Mouse (Mus musculus) left cerebral cortex, postnatal 10 days (tissue): ENCODE results near the gene Taf3. TPM values are rescaled to one million over a fixed set of nuclear protein-coding genes. Genes with fewer than 3 reads are reported as not detected.

Source experiments
- DNase-seq, 2 experiments: peaks; one replicate each; pipeline ENCODE4 v3.0.0; 2021 to 2022; ENCODE audit warnings: low spot score in 2 of 2, mixed read lengths in 1 of 2; ENCODE audit errors: extremely low spot score in 1 of 2
- intact Hi-C: fragments of 180-260 bp; cut with DNase I; formaldehyde crosslinking; loops from one replicate; pipeline ENCODE4 v1.15.1; 2025
- total RNA-seq, 2 experiments: library from RNA; stranded (reverse); gene quantifications; 2 replicates each; pipeline ENCODE4 v1.2.3; 2021

Taf3 gene
- total RNA-seq, 2 experiments from 2014 or later = 11.2 to 11.6 TPM

DNA sequence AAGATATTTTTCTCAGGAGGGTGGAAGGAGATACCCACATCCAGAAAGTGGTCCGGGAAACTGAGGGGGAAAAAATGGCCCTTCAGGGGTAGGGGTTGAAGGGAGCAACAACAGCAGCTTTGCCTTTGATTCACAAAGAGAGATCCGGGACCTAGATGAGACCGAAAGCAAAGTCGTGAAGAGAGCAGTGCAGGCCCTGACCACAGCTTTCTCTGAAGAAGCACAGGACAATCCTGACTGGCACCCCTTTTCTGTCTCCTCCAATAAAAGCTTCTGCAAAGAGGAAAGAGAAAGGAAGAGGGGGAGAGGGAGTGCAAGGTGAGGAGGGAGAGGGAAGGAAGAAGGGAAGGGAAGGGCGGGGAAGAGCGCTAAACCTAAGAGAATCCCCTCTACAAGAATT, 176.6 kb downstream of the Taf3 start:
- intact Hi-C loops = no loop called here
- DNase-seq = no peak

DNA sequence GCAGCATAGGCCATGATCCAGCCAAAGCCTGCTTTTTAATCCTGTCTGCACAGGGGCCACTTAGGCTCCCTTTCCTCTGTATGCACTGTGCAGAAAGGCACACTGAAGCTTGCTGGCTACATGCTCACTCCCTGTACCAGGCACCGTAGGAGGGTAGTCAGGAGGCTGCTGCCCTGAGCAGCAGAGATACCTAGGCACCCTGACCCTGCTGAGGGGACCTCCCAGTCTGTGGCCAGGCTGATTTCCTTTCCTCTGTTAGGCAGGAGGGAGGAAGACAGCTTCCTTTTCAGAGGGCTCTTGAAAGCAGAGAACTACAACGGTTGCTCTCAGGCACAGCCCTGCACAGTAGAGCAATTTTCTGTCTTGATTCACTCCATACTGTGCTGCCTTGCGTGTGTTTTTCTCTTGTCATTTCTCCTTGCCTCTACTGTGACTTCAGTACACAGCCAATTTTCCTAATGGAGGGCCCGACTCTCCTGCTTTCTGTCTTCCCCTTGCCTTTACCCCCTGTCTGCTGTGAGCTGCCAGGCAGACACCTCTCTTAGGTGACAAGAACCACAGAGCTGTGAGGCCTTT, 177.2 kb downstream of the Taf3 start:
- DNase-seq = no peak
- intact Hi-C loops = no loop called here

DNA sequence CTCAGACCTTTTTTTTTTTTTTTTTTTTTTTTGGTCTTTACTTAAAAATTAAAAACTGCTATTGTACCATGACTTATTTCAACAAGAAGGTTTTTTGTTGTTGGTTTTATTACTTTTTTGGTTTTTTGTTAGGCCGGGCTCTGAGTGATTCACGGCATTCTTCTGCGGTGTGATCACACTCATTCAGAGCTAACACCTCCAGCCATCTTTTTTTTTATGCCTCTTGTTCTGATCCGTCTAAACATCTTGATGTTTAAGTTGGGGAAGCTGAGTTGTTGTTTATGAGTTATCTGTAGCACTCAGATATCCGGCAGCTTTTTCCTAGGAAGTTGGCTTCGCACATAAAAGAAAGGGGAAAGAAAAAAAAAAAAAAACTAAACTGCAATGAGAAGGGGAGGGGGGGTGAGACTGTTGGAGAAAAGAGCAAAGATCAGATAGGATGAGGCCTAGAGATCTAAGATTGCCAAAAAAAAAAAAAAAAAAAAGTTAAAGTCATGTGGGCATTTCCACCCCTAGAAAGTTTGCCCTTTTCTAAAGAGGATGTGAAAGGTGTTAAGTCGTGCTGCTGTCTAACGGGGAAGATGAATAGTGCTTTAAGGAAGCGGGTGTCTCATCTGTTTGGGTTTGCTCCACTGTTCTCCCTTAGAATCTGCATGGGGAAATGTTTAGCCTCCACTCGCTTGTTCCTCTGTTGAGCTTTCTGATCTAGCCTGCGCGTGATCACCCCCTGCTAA, 181.1 kb downstream of the Taf3 start:
- intact Hi-C loops = no loop called here

More for the DNA sequence above, 181.1 kb downstream of the Taf3 start:
- DNase-seq = no peak

Other genes starting within 250 kb of the Taf3 start
- gene 4930412O13Rik, start 167.3 kb downstream of the Taf3 start, total RNA-seq = not detected
- gene 9230102O04Rik, start 159.1 kb downstream of the Taf3 start, total RNA-seq = not detected
- under 1 TPM; 0.11 to 0.49 TPM for gene Gata3, start 158.6 kb downstream of the Taf3 start, total RNA-seq
- gene Atp5c1, start 31.9 kb upstream of the Taf3 start, total RNA-seq = 100 to 1,000 TPM; 296 to 300 TPM
- gene Kin, start 32.0 kb upstream of the Taf3 start, total RNA-seq = 10 to 100 TPM in 1 of 2 experiments, 1 to 10 TPM in 1; 8.5 to 11.8 TPM
- 1 to 10 TPM; 3.3 to 3.5 TPM for gene Itih2, start 82.8 kb upstream of the Taf3 start, total RNA-seq
- 10 to 100 TPM in 1 of 2 experiments, 1 to 10 TPM in 1; 9.2 to 12.0 TPM for gene Itih5, start 105.0 kb upstream of the Taf3 start, total RNA-seq